Mouse (Mus musculus) forebrain, embryonic 11.5 days (tissue): Measurements from ENCODE around the gene Hip1r. TPM values are rescaled to one million over a fixed set of nuclear protein-coding genes. Genes with fewer than 3 reads are reported as not detected.

Experiments used
- ATAC-seq: fragments of 200-750 bp; cut with Nextera tagmentation; replicated peaks from 2 replicates; pipeline ENCODE4 v1.8.0; 2017; ENCODE audit warnings: moderate TSS enrichment; ENCODE audit not compliant: low FRiP score
- DNase-seq: peaks from one replicate; pipeline ENCODE4 v3.0.0-alpha.2; 2017; ENCODE audit warnings: low spot score
- H3K27ac ChIP-seq: fragments of 300-500 bp; sonication (generic); 2 replicates; pipeline ENCODE4 v1.5.1; 2014; ENCODE audit warnings: low read depth, low read length
- H3K27me3 ChIP-seq: fragments of 300-500 bp; sonication (generic); 2 replicates; pipeline ENCODE4 v1.6.1; 2014; ENCODE audit warnings: mild to moderate bottlenecking, low read length, mixed read lengths; ENCODE audit not compliant: control insufficient read depth, insufficient read depth
- H3K36me3 ChIP-seq: fragments of 300-500 bp; sonication (generic); 2 replicates; pipeline ENCODE4 v1.6.1; 2014; ENCODE audit warnings: mild to moderate bottlenecking, low read length, moderate library complexity, mixed read lengths; ENCODE audit not compliant: control insufficient read depth, insufficient read depth
- H3K4me1 ChIP-seq: fragments of 300-500 bp; sonication (generic); replicated peaks from 2 replicates; pipeline ENCODE4 v1.6.1; 2014; ENCODE audit warnings: low read length, mixed read lengths; ENCODE audit not compliant: control insufficient read depth, insufficient read depth
- H3K4me2 ChIP-seq: fragments of 300-500 bp; sonication (generic); 2 replicates; pipeline ENCODE4 v1.6.1; 2014; ENCODE audit warnings: low read depth, mild to moderate bottlenecking, low read length, moderate library complexity, mixed read lengths; ENCODE audit not compliant: severe bottlenecking
- H3K4me3 ChIP-seq: fragments of 300-500 bp; sonication (generic); 2 replicates; pipeline ENCODE4 v1.5.1; 2014; ENCODE audit warnings: low read depth, low read length
- H3K9ac ChIP-seq: fragments of 300-500 bp; sonication (generic); 2 replicates; pipeline ENCODE4 v1.6.1; 2014; ENCODE audit warnings: low read length
- H3K9me3 ChIP-seq: fragments of 300-500 bp; sonication (generic); 2 replicates; pipeline ENCODE4 v1.6.1; 2016; ENCODE audit warnings: low read length, mixed read lengths; ENCODE audit not compliant: control insufficient read depth
- WGBS: fragments of 180-500 bp; shearing (Covaris S2); extraction: QIAGEN DNeasy Blood & Tissue Kit; methylation state at CpG from one replicate; pipeline ENCODE4 v1.1.7; 2014; 5-methylcytosine and 5-hydroxymethylcytosine counted together
- polyA plus RNA-seq: library from polyadenylated mRNA; unstranded; fragments of >200 nt; fragmentation: Nextera tagmentation; extraction: Ambion mirVana; gene quantifications from 2 replicates; pipeline ENCODE4 v1.2.1, GENCODE M21; 2014

Hip1r gene
- polyA plus RNA-seq, 1 experiment from 2014 or later: 7.3 TPM

- Histone ChIP-seq H3K4me2 (no peak overlapping the region), H3K27ac (no peak overlapping the region), H3K4me3 (no peak overlapping the region), H3K27me3 (no peaks in the 10 kb centered on the region), H3K9ac (no peak overlapping the region), H3K4me1 (no peaks in the 10 kb centered on the region), H3K36me3 (no peaks in the 10 kb centered on the region), H3K9me3 (no peaks in the 10 kb centered on the region)
- DNase-seq (no peak), ATAC-seq (no peak)
- 98% methylated on average over 2 of the region's 2 CpGs for WGBS
These were observed 6.7 kb upstream of the Hip1r start for GRCm38 (mm10) chr5:123966759-123967158.

- 0 out of 2 replicates have a peak, but pooled peaks cover 2% of the 10 kb centered on the region for H3K4me1 ChIP-seq
- 90% methylated on average over 5 of the region's 5 CpGs for WGBS
- H3K36me3 ChIP-seq: no peaks in the 10 kb centered on the region
- no peak overlapping the region for H3K27ac ChIP-seq
- no peak overlapping the region for H3K9ac ChIP-seq
- H3K27me3 ChIP-seq: peaks cover 2% of the 10 kb centered on the region; the same call in 1 of the 2 replicates
- ATAC-seq (no peak), DNase-seq (no peak)
- no peaks in the 10 kb centered on the region for H3K9me3 ChIP-seq
- no peak overlapping the region for H3K4me2 ChIP-seq
- no peak overlapping the region for H3K4me3 ChIP-seq
These were observed 5.0 kb upstream of the Hip1r start for GRCm38 (mm10) chr5:123968468-123968867.

- 70% methylated on average over 8 of the region's 8 CpGs for WGBS
- Histone ChIP-seq H3K4me2 (no peak overlapping the region), H3K4me3 (no peak overlapping the region), H3K9ac (no peak overlapping the region), H3K9me3 (no peaks in the 10 kb centered on the region), H3K27ac (no peak overlapping the region), H3K36me3 (no peaks in the 10 kb centered on the region), H3K27me3 (peaks cover 2% of the 10 kb centered on the region; the same call in 1 of the 2 replicates), H3K4me1 (0 out of 2 replicates have a peak, but pooled peaks cover 2% of the 10 kb centered on the region)
- ATAC-seq: no peak
- no peak for DNase-seq
These were observed 4.2 kb upstream of the Hip1r start for GRCm38 (mm10) chr5:123969216-123969615.

GRCm38 (mm10) chr5:123970576-123970975 is 2.9 kb upstream of the Hip1r start:
- no peak for ATAC-seq
- Histone ChIP-seq H3K9me3 (no peaks in the 10 kb centered on the region), H3K4me3 (no peak overlapping the region), H3K27me3 (peaks cover 2% of the 10 kb centered on the region; the same call in 1 of the 2 replicates), H3K4me2 (no peak overlapping the region), H3K9ac (no peak overlapping the region), H3K4me1 (peaks cover 2% of the 10 kb centered on the region; the same call in 1 of the 2 replicates), H3K36me3 (no peaks in the 10 kb centered on the region), H3K27ac (no peak overlapping the region)
- 84% methylated on average over 4 of the region's 4 CpGs for WGBS
- no peak for DNase-seq

DNA sequence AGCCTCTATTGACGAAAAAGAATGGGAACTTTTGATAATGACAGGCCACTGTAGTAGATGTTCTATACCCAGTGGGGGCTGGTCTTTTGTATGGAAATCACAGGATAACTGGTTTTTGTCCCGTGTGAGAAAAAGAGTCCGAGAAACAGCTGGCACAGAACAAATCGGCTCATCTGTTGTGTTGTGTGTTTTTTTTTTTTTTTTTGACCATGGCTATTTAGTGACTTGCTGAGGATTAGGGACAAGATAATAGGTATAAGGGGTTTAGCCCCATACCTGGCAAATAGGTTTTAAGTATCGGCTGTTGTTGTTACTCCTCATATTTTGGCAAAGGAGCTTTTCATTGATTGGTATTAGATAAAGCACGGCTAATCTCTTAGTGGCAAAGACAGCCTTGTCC is 975 bp upstream of the Hip1r start:
- 79% methylated on average over 6 of the region's 6 CpGs for WGBS
- Histone ChIP-seq H3K27me3 (peaks cover 2% of the 10 kb centered on the region; the same call in 1 of the 2 replicates), H3K36me3 (no peaks in the 10 kb centered on the region)

DNA sequence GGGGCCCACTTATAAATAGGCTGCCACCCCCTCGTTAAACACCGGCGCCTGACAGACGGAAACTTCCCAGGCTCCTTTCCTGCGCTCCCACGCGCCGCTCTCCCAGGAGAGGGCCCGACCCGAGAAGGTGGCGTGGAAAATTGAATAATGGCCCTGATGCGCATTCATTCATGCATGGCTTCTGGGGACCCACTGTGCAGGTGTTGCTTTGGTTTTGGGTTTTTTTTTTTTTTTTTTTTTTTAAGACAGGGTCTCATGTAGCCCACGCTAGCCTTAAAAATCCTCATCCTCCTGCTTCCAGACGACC is 704 bp downstream of the Hip1r start:
- H3K27ac ChIP-seq: no peak overlapping the region
- peak overlapping the region; percentile 77 for H3K4me3 ChIP-seq
- no peaks in the 10 kb centered on the region for H3K9me3 ChIP-seq
- H3K4me2 ChIP-seq: peak overlapping the region; percentile 97
- peaks cover 2% of the 10 kb centered on the region; the same call in 1 of the 2 replicates for H3K27me3 ChIP-seq
- peaks cover 6% of the 10 kb centered on the region; the same call in 1 of the 2 replicates for H3K4me1 ChIP-seq
- H3K36me3 ChIP-seq: no peaks in the 10 kb centered on the region
- WGBS: under 1% methylated on average over 14 of the region's 14 CpGs
- DNase-seq (no peak), ATAC-seq (no peak)
- H3K9ac ChIP-seq: peak overlapping the region; percentile 72

More for the DNA sequence above, 975 bp upstream of the Hip1r start:
- no peak overlapping the region for H3K4me3 ChIP-seq
- H3K4me2 ChIP-seq: no peak overlapping the region
- ATAC-seq (no peak), DNase-seq (no peak)
- H3K9ac ChIP-seq: no peak overlapping the region
- H3K27ac ChIP-seq: no peak overlapping the region
- H3K4me1 ChIP-seq: peaks cover 6% of the 10 kb centered on the region; the same call in 1 of the 2 replicates
- no peaks in the 10 kb centered on the region for H3K9me3 ChIP-seq

GRCm38 (mm10) chr5:123974616-123975111 is 1.2 kb downstream of the Hip1r start:
- Histone ChIP-seq H3K4me2 (peak overlapping the region; percentile 97), H3K36me3 (no peaks in the 10 kb centered on the region), H3K27me3 (peaks cover 2% of the 10 kb centered on the region; the same call in 1 of the 2 replicates), H3K4me3 (peak overlapping the region; percentile 77), H3K27ac (no peak overlapping the region), H3K4me1 (peaks cover 6% of the 10 kb centered on the region; the same call in 1 of the 2 replicates), H3K9me3 (no peaks in the 10 kb centered on the region), H3K9ac (no peak overlapping the region)
- ATAC-seq (no peak), DNase-seq (no peak)
- 36% methylated on average over 11 of the region's 11 CpGs for WGBS

- H3K4me3 ChIP-seq: no peak overlapping the region
- no peaks in the 10 kb centered on the region for H3K9me3 ChIP-seq
- H3K36me3 ChIP-seq: no peaks in the 10 kb centered on the region
- H3K4me2 ChIP-seq: no peak overlapping the region
- H3K9ac ChIP-seq: no peak overlapping the region
- ATAC-seq: no peak
- DNase-seq: no peak
- peaks cover 2% of the 10 kb centered on the region; the same call in 1 of the 2 replicates for H3K27me3 ChIP-seq
- WGBS: 80% methylated on average over 6 of the region's 6 CpGs
- H3K4me1 ChIP-seq: peaks cover 6% of the 10 kb centered on the region; the same call in 1 of the 2 replicates
- no peak overlapping the region for H3K27ac ChIP-seq
These were observed 2.3 kb downstream of the Hip1r start for GRCm38 (mm10) chr5:123975668-123976180.

- no peak overlapping the region for H3K4me3 ChIP-seq
- no peak overlapping the region for H3K27ac ChIP-seq
- no peaks in the 10 kb centered on the region for H3K9me3 ChIP-seq
- H3K4me2 ChIP-seq: no peak overlapping the region
- peaks cover 6% of the 10 kb centered on the region; the same call in 1 of the 2 replicates for H3K4me1 ChIP-seq
- H3K36me3 ChIP-seq: no peaks in the 10 kb centered on the region
- ATAC-seq (no peak), DNase-seq (no peak)
- WGBS: 42% methylated on average over 3 of the region's 3 CpGs
- peaks cover 2% of the 10 kb centered on the region; the same call in 1 of the 2 replicates for H3K27me3 ChIP-seq
- H3K9ac ChIP-seq: no peak overlapping the region
These were observed 3.8 kb downstream of the Hip1r start for GRCm38 (mm10) chr5:123977231-123977630.
